In genomic region chr19:60302371-60302770, GRCm38 (mm10) we compare ENCODE assay signal across 16 mouse cellular contexts.
"Had no signal": no experiment of that assay in that cellular context is flagged by ENCODE, and none has a peak within 500 bp of the region (broad histone marks: within the 10 kb centered on the region; RNA-seq: fewer than 3 reads in every experiment).

No protein-coding gene starts in this region.

- H3K36me3 ChIP-seq: neural tube, embryonic 13.5 days; neural tube, embryonic 15.5 days; stomach, embryonic 15.5 days had no signal

- H3K27me3 ChIP-seq: neural tube, embryonic 13.5 days; neural tube, embryonic 15.5 days; stomach, embryonic 15.5 days had no signal

- H3K4me1 ChIP-seq: neural tube, embryonic 13.5 days; neural tube, embryonic 15.5 days; stomach, embryonic 15.5 days had no signal

- H3K4me3 ChIP-seq: neural tube, embryonic 13.5 days; neural tube, embryonic 15.5 days; stomach, embryonic 15.5 days had no signal

- DNase-seq: retina, postnatal 1 day; right cerebral cortex, adult 18-20 months; right cerebral cortex, postnatal 14 days; right cerebral cortex, postnatal 25 days; right cerebral cortex, postnatal 4 days; spleen, adult 18-20 months; thymus, adult 18-20 months; thymus, adult 2 months; thymus, postnatal 14 days; thymus, postnatal 25 days; thymus, postnatal 36 days; thymus, postnatal 4 days had no signal

- H3K9ac ChIP-seq: neural tube, embryonic 13.5 days; neural tube, embryonic 15.5 days; stomach, embryonic 15.5 days had no signal

- H3K9me3 ChIP-seq: neural tube, embryonic 13.5 days; neural tube, embryonic 15.5 days; stomach, embryonic 15.5 days had no signal

- H3K27ac ChIP-seq: neural tube, embryonic 13.5 days; neural tube, embryonic 15.5 days; stomach, embryonic 15.5 days; stomach, postnatal 0 days had no signal
